8 mouse cellular contexts compared by ENCODE assay signal in the genomic region with DNA sequence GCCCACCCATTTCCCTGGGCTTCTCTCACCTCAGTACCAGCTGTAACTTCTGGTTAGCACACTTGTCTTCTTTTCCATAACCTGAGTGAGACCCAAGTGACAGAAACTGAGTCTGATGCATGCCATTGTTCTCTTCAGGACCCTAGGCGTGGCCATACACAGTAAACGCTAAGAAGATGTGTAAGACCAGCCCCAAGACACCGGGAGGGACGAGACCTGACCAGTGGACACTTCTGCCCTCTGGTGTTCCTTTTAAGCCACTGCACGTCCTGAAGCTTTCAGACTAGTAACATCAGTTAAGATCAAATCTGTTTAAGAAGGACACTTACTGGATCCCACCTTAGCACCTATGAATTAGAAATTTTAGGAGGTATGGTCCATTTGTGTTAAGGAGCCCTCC. TPM values are rescaled to one million over a fixed set of nuclear protein-coding genes. Genes with fewer than 3 reads are reported as not detected.
DNase-seq lines count a peak whose midpoint lies in the region; ATAC-seq lines count a peak whose summit lies in the region.

No protein-coding gene starts in this region.

- no peaks in the 10 kb centered on the region for H3K27me3 ChIP-seq in kidney, embryonic 15.5 days
- H3K27me3 ChIP-seq in forebrain, embryonic 10.5 days (ENCODE audit: poor library complexity, severe bottlenecking) = no peaks in the 10 kb centered on the region
- peaks cover 11% of the 10 kb centered on the region; the same call in 1 of the 2 replicates for H3K27me3 ChIP-seq in hindbrain, embryonic 10.5 days (ENCODE audit: insufficient read depth, poor library complexity, severe bottlenecking)
- no peaks in the 10 kb centered on the region for H3K27me3 ChIP-seq in limb, embryonic 13.5 days

- ATAC-seq in kidney, embryonic 15.5 days (replicated peaks; ENCODE audit: low FRiP score) = no peak
- ATAC-seq in limb, embryonic 13.5 days (ENCODE audit: low FRiP score, low read depth) = no peak

- peak; percentile 83 for DNase-seq in kidney, adult 9 months
- peak; percentile 79 for DNase-seq in adrenal gland, postnatal 10 days
- peak; percentile 78 for DNase-seq in forebrain, embryonic 10.5 days (ENCODE audit: extremely low spot score, low spot score)
- peak; percentile 76 for DNase-seq in hindbrain, embryonic 10.5 days (ENCODE audit: low spot score)
- DNase-seq in neural tube, embryonic 10.5 days (ENCODE audit: extremely low spot score, low spot score) = peak; percentile 69
- peak; percentile 59 for DNase-seq in thymus, postnatal 4 days

- H3K36me3 ChIP-seq in kidney, embryonic 15.5 days = no peaks in the 10 kb centered on the region
- H3K36me3 ChIP-seq in forebrain, embryonic 10.5 days (replicated peaks) = no peaks in the 10 kb centered on the region
- H3K36me3 ChIP-seq in hindbrain, embryonic 10.5 days = no peaks in the 10 kb centered on the region
- H3K36me3 ChIP-seq in limb, embryonic 13.5 days = no peaks in the 10 kb centered on the region

- WGBS in kidney, embryonic 15.5 days = 2% methylated on average over 5 of the region's 5 CpGs
- under 1% methylated on average over 5 of the region's 5 CpGs for WGBS in forebrain, embryonic 10.5 days
- 2% methylated on average over 5 of the region's 5 CpGs for WGBS in hindbrain, embryonic 10.5 days
- 2% methylated on average over 5 of the region's 5 CpGs for WGBS in limb, embryonic 13.5 days

- H3K9ac ChIP-seq in kidney, embryonic 15.5 days = no peak overlapping the region
- H3K9ac ChIP-seq in limb, embryonic 13.5 days = no peak overlapping the region

- peaks cover 16% of the 10 kb centered on the region for H3K4me1 ChIP-seq in kidney, embryonic 15.5 days
- peaks cover 34% of the 10 kb centered on the region for H3K4me1 ChIP-seq in forebrain, embryonic 10.5 days
- peaks cover 38% of the 10 kb centered on the region for H3K4me1 ChIP-seq in hindbrain, embryonic 10.5 days (replicated peaks)
- peaks cover 20% of the 10 kb centered on the region for H3K4me1 ChIP-seq in limb, embryonic 13.5 days

- H3K4me2 ChIP-seq in kidney, embryonic 15.5 days = no peak overlapping the region
- H3K4me2 ChIP-seq in limb, embryonic 13.5 days (replicated peaks) = peak overlapping the region; percentile 14; the same call in 1 of the 2 replicates

- no peaks in the 10 kb centered on the region for H3K9me3 ChIP-seq in kidney, embryonic 15.5 days (replicated peaks)
- peaks cover 5% of the 10 kb centered on the region for H3K9me3 ChIP-seq in forebrain, embryonic 10.5 days
- peaks cover 4% of the 10 kb centered on the region; the same call in 1 of the 2 replicates for H3K9me3 ChIP-seq in hindbrain, embryonic 10.5 days
- H3K9me3 ChIP-seq in limb, embryonic 13.5 days = no peaks in the 10 kb centered on the region

- no peak overlapping the region for H3K27ac ChIP-seq in kidney, embryonic 15.5 days
- H3K27ac ChIP-seq in forebrain, embryonic 10.5 days = peak overlapping the region; percentile 35; the same call in 1 of the 2 replicates
- H3K27ac ChIP-seq in hindbrain, embryonic 10.5 days = peak overlapping the region; percentile 62
- 0 out of 2 replicates have a peak overlapping the region, but pooled peaks have one; percentile 28 for H3K27ac ChIP-seq in limb, embryonic 13.5 days

- H3K4me3 ChIP-seq in kidney, embryonic 15.5 days (replicated peaks) = no peak overlapping the region
- H3K4me3 ChIP-seq in forebrain, embryonic 10.5 days = no peak overlapping the region
- H3K4me3 ChIP-seq in hindbrain, embryonic 10.5 days = no peak overlapping the region
- H3K4me3 ChIP-seq in limb, embryonic 13.5 days = no peak overlapping the region

RNA-seq across cellular contexts. Expression of a gene that starts 12.0 kb away (rescaled TPM):
- polyA plus RNA-seq in kidney, embryonic 15.5 days (2015; fragmentation: Nextera tagmentation; extraction: Ambion mirVana) = 1,575 and 1,603 TPM in 2 replicates
- 100 to 1,000 TPM; 331 to 363 TPM for total RNA-seq in adrenal gland, postnatal 10 days (2021)
- 825 and 923 TPM in 2 replicates for polyA plus RNA-seq in forebrain, embryonic 10.5 days (2016; fragmentation: Nextera tagmentation; extraction: Ambion mirVana)
- 861 and 996 TPM in 2 replicates for polyA plus RNA-seq in hindbrain, embryonic 10.5 days (2016; fragmentation: Nextera tagmentation; extraction: Ambion mirVana)
- 1,782 and 1,939 TPM in 2 replicates for polyA plus RNA-seq in limb, embryonic 13.5 days (2015; fragmentation: Nextera tagmentation; extraction: Ambion mirVana)

RNA-seq across cellular contexts. Expression of a gene that starts 16.1 kb away (rescaled TPM):
- 14.5 and 17.3 TPM in 2 replicates for polyA plus RNA-seq in kidney, embryonic 15.5 days (2015; fragmentation: Nextera tagmentation; extraction: Ambion mirVana)
- 10 to 100 TPM; 11.5 to 16.6 TPM for total RNA-seq in adrenal gland, postnatal 10 days (2021)
- polyA plus RNA-seq in forebrain, embryonic 10.5 days (2016; fragmentation: Nextera tagmentation; extraction: Ambion mirVana) = 12.7 and 15.9 TPM in 2 replicates
- polyA plus RNA-seq in hindbrain, embryonic 10.5 days (2016; fragmentation: Nextera tagmentation; extraction: Ambion mirVana) = 33.8 and 43.8 TPM in 2 replicates
- polyA plus RNA-seq in limb, embryonic 13.5 days (2015; fragmentation: Nextera tagmentation; extraction: Ambion mirVana) = 14.0 and 14.5 TPM in 2 replicates
